Mouse (Mus musculus) spleen, adult 2 months (tissue): ENCODE results near the gene Zfp981.

ENCODE experiments used
- CTCF ChIP-seq: fragments of 200-500 bp; IDR thresholded peaks from 2 replicates; pipeline ENCODE4 v1.5.1; 2011; ENCODE audit warnings: mild to moderate bottlenecking, inconsistent platforms; ENCODE audit not compliant: insufficient read depth, insufficient read length, insufficient replicate concordance; ENCODE audit errors: extremely low read depth
- POLR2A ChIP-seq: fragments of 200-500 bp; IDR thresholded peaks from 2 replicates; pipeline ENCODE4 v1.6.1; 2011; ENCODE audit warnings: low read depth, low read length, inconsistent platforms

DNA sequence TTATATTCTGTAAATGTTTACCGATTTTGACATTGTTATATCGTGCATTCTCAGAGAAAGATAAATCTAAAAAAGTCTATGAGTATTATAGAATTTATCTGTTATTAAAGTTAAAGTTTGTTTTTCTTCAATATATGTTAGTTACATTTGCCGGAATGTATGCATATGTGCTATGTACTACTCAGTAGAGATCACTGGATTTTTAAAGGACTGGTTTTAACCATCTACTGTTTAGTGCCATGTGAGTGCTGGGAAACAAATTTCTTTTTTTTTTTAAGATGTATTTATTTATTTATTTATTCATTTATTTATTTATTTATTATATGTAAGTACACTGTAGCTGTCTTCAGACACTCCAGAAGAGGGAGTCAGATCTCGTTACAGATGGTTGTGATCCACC lies 32.7 kb downstream of the Zfp981 start:
- no peak for TF ChIP-seq POLR2A
- no peak for TF ChIP-seq CTCF
